Mouse (Mus musculus) heart, postnatal 14 days (tissue): ENCODE measurements at regions not wholly inside any gene's neighbourhood (a gene's known extent, or its start where the extent isn't known, plus 50 kb on each side); places are given as distances from the start of the nearest gene placed in this dataset.

Source experiments
- DNase-seq, 2 experiments: peaks; one replicate each; pipeline ENCODE4 v3.0.0; 2021 to 2022
- intact Hi-C: fragments of 180-260 bp; cut with DNase I; formaldehyde crosslinking; loops from one replicate; pipeline ENCODE4 v1.15.1; 2025

GRCm38 (mm10) chr1:88949911-88950310 lies 120.3 kb upstream of the Sh3bp4 start:
- intact Hi-C loops, result no loop called here
- peak; percentile 14 to 41 for DNase-seq

- intact Hi-C loops, result no loop called here
- no peak for DNase-seq
Measured at GRCm38 (mm10) chr1:88953516-88953915, 116.7 kb upstream of the Sh3bp4 start.

- no peak for DNase-seq
- intact Hi-C loops, result no loop called here
Measured at GRCm38 (mm10) chr1:88954784-88955183, 115.4 kb upstream of the Sh3bp4 start.

- intact Hi-C loops, result no loop called here
- DNase-seq, result no peak
Measured at GRCm38 (mm10) chr1:88957061-88957460, 113.2 kb upstream of the Sh3bp4 start.

- intact Hi-C loops, result no loop called here
- no peak for DNase-seq
Measured at GRCm38 (mm10) chr1:88959715-88960114, 110.5 kb upstream of the Sh3bp4 start.

GRCm38 (mm10) chr1:88960142-88960541 lies 110.1 kb upstream of the Sh3bp4 start:
- intact Hi-C loops, result no loop called here
- no peak for DNase-seq

GRCm38 (mm10) chr1:88964045-88964747 lies 106.0 kb upstream of the Sh3bp4 start:
- intact Hi-C loops, result no loop called here
- DNase-seq, result no peak

- DNase-seq, result peak; percentile 33 to 45
- intact Hi-C loops, result no loop called here
Measured at GRCm38 (mm10) chr1:88966416-88966815, 103.8 kb upstream of the Sh3bp4 start.

GRCm38 (mm10) chr1:88968142-88968541 lies 102.1 kb upstream of the Sh3bp4 start:
- DNase-seq, result no peak
- intact Hi-C loops, result no loop called here

- DNase-seq, result no peak
- intact Hi-C loops, result no loop called here
Measured at GRCm38 (mm10) chr1:88969016-88969415, 101.2 kb upstream of the Sh3bp4 start.

GRCm38 (mm10) chr1:88969630-88970029 lies 100.6 kb upstream of the Sh3bp4 start:
- no peak for DNase-seq
- intact Hi-C loops, result no loop called here

GRCm38 (mm10) chr1:88976101-88976500 lies 94.1 kb upstream of the Sh3bp4 start:
- intact Hi-C loops, result no loop called here
- no peak for DNase-seq

GRCm38 (mm10) chr1:88988011-88988695 lies 82.1 kb upstream of the Sh3bp4 start:
- intact Hi-C loops, result no loop called here

GRCm38 (mm10) chr1:88994588-88995331 lies 75.5 kb upstream of the Sh3bp4 start:
- DNase-seq, result peak in 1 of 2 experiments; percentile 16
- intact Hi-C loops, result loop anchor here (5.0 kb wide), 1 partner anchor 43 kb away; no protein-coding TSS in a partner anchor

More at GRCm38 (mm10) chr1:88988011-88988695, 82.1 kb upstream of the Sh3bp4 start:
- DNase-seq, result no peak

GRCm38 (mm10) chr1:88995945-88996344 lies 74.3 kb upstream of the Sh3bp4 start:
- intact Hi-C loops, result loop anchor here (5.0 kb wide), 1 partner anchor 41 kb away; no protein-coding TSS in a partner anchor
- DNase-seq, result no peak

- no peak for DNase-seq
- intact Hi-C loops, result loop anchor here (5.0 kb wide), 1 partner anchor 41 kb away; no protein-coding TSS in a partner anchor
Measured at GRCm38 (mm10) chr1:88996657-88997056, 73.6 kb upstream of the Sh3bp4 start.

GRCm38 (mm10) chr1:88997847-88998246 lies 72.4 kb upstream of the Sh3bp4 start:
- no peak for DNase-seq
- intact Hi-C loops, result loop anchor here (5.0 kb wide), 1 partner anchor 39 kb away; no protein-coding TSS in a partner anchor

- DNase-seq, result peak in 1 of 2 experiments; percentile 35
- intact Hi-C loops, result no loop called here
Measured at GRCm38 (mm10) chr1:89002326-89002725, 67.9 kb upstream of the Sh3bp4 start.

- intact Hi-C loops, result no loop called here
- no peak for DNase-seq
Measured at GRCm38 (mm10) chr1:89003752-89004151, 66.5 kb upstream of the Sh3bp4 start.

- DNase-seq, result no peak
- intact Hi-C loops, result no loop called here
Measured at GRCm38 (mm10) chr1:89007476-89007875, 62.7 kb upstream of the Sh3bp4 start.

- no peak for DNase-seq
- intact Hi-C loops, result no loop called here
Measured at GRCm38 (mm10) chr1:89010170-89010569, 60.0 kb upstream of the Sh3bp4 start.
